Comparison of ENCODE assay signal across 15 mouse cellular contexts in the genomic region with DNA sequence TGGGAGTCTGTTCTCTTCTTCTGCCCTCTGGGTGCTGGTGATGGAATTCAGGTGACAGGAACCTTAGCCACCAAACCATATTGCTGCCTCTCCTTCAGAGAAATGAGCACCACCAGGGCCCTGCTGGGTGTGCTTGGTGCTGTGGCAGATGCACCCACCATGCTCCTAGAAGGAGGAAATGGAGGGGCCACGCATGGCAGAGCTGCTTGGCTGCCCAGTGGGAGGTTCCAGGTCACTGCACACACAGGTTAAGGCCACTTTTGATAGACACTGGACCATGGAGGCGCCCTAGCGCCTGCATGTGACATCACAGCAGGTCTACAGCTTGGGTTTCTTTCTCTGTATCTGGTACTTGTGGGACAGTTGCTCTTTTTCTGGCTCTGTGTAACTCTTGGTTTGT. TPM values are rescaled to one million over a fixed set of nuclear protein-coding genes. Genes with fewer than 3 reads are reported as not detected.
A peak's percentile ranks its signal among the peaks of the same experiment; 100 is the strongest.
DNase-seq lines count a peak whose midpoint lies in the region; ATAC-seq and TF ChIP-seq lines count a peak whose summit lies in the region.
"Had no signal": no experiment of that assay in that cellular context is flagged by ENCODE, and none has a peak within 500 bp of the region (broad histone marks: within the 10 kb centered on the region; RNA-seq: fewer than 3 reads in every experiment).

No protein-coding gene starts in this region.

- H3K36me3 ChIP-seq in kidney, embryonic 14.5 days (ENCODE audit: control insufficient read depth, insufficient read depth, low read length) = peaks cover 16% of the 10 kb centered on the region; the same call in 1 of the 2 replicates
- 0 out of 2 replicates have a peak, but pooled peaks cover 3% of the 10 kb centered on the region for H3K36me3 ChIP-seq in thymus, adult 2 months (ENCODE audit: control insufficient read depth, insufficient read depth, low read length)
- H3K36me3 ChIP-seq in liver, embryonic 12.5 days = peaks cover 30% of the 10 kb centered on the region

- H3K27ac ChIP-seq in kidney, embryonic 14.5 days (ENCODE audit: low read depth, low read length) = no peak overlapping the region
- H3K27ac ChIP-seq in thymus, adult 2 months (ENCODE audit: control insufficient read depth, insufficient read depth, low read length) = no peak overlapping the region
- H3K27ac ChIP-seq in liver, embryonic 12.5 days = peak overlapping the region; percentile 63
- H3K27ac ChIP-seq: hindbrain, embryonic 13.5 days; limb, embryonic 12.5 days had no signal

- no peaks in the 10 kb centered on the region for H3K9me3 ChIP-seq in kidney, embryonic 14.5 days (ENCODE audit: control insufficient read depth, low read length)
- no peaks in the 10 kb centered on the region for H3K9me3 ChIP-seq in liver, embryonic 12.5 days (replicated peaks)
- H3K9me3 ChIP-seq: hindbrain, embryonic 13.5 days; limb, embryonic 12.5 days; midbrain, embryonic 13.5 days had no signal

- H3K4me2 ChIP-seq in kidney, embryonic 14.5 days (replicated peaks; ENCODE audit: low read depth, low read length) = no peak overlapping the region
- H3K4me2 ChIP-seq in liver, embryonic 12.5 days = no peak overlapping the region
- H3K4me2 ChIP-seq: hindbrain, embryonic 13.5 days; limb, embryonic 12.5 days; midbrain, embryonic 13.5 days had no signal

- no peak for TF ChIP-seq POLR2A in thymus, adult 2 months (IDR thresholded peaks at IDR 0.05; ENCODE audit: control insufficient read depth, extremely low read depth, insufficient read depth, low read length, poor library complexity)

- ATAC-seq in kidney, embryonic 14.5 days (ENCODE audit: low FRiP score, low TSS enrichment) = peak; percentile 46
- ATAC-seq in liver, embryonic 12.5 days = no peak
- no peak for ATAC-seq in granulocyte monocyte progenitor cell, adult 5-6 weeks (replicated peaks; ENCODE audit: poor library complexity, severe bottlenecking)
- ATAC-seq: forebrain, postnatal 0 days had no signal

- H3K4me3 ChIP-seq in kidney, embryonic 14.5 days (ENCODE audit: low read length) = no peak overlapping the region
- no peak overlapping the region for H3K4me3 ChIP-seq in thymus, adult 2 months (ENCODE audit: control insufficient read depth, insufficient read depth, low read length)
- no peak overlapping the region for H3K4me3 ChIP-seq in liver, embryonic 12.5 days
- H3K4me3 ChIP-seq: hindbrain, embryonic 13.5 days; limb, embryonic 12.5 days; midbrain, embryonic 13.5 days had no signal

- WGBS in kidney, embryonic 14.5 days = 34% methylated on average over 3 of the region's 3 CpGs
- 80% methylated on average over 3 of the region's 3 CpGs for WGBS in thymus, adult 2 months
- WGBS in liver, embryonic 12.5 days (ENCODE audit: insufficient replicate concordance) = 57% methylated on average over 3 of the region's 3 CpGs

- no peaks in the 10 kb centered on the region for H3K27me3 ChIP-seq in kidney, embryonic 14.5 days (ENCODE audit: control insufficient read depth, insufficient read depth, low read length)
- H3K27me3 ChIP-seq in thymus, adult 2 months (ENCODE audit: control insufficient read depth, insufficient read depth, low read length) = no peaks in the 10 kb centered on the region
- no peaks in the 10 kb centered on the region for H3K27me3 ChIP-seq in liver, embryonic 12.5 days (replicated peaks)
- H3K27me3 ChIP-seq: hindbrain, embryonic 13.5 days; limb, embryonic 12.5 days; midbrain, embryonic 13.5 days had no signal

- no peak for DNase-seq in kidney, adult 8-10 months
- DNase-seq in thymus, postnatal 0 days (ENCODE audit: low spot score) = peak; percentile 17
- no peak for DNase-seq in thymus, adult 2 months
- DNase-seq in adrenal gland, postnatal 14 days = no peak
- DNase-seq: cerebellum, adult 8-10 months; forebrain, postnatal 0 days; gastrocnemius, postnatal 14 days; lung, postnatal 4 days; right cerebral cortex, postnatal 4 days had no signal

- peaks cover 45% of the 10 kb centered on the region for H3K4me1 ChIP-seq in kidney, embryonic 14.5 days (ENCODE audit: control insufficient read depth, insufficient read depth, low read length)
- H3K4me1 ChIP-seq in thymus, adult 2 months (replicated peaks; ENCODE audit: control insufficient read depth, insufficient read depth, low read length) = peaks cover 10% of the 10 kb centered on the region
- H3K4me1 ChIP-seq in liver, embryonic 12.5 days = peaks cover 65% of the 10 kb centered on the region

- H3K9ac ChIP-seq in kidney, embryonic 14.5 days (ENCODE audit: low read depth, low read length) = no peak overlapping the region
- no peak overlapping the region; the same call in 1 of the 2 replicates for H3K9ac ChIP-seq in liver, embryonic 12.5 days
- H3K9ac ChIP-seq: forebrain, postnatal 0 days; hindbrain, embryonic 13.5 days; limb, embryonic 12.5 days; midbrain, embryonic 13.5 days had no signal

- TF ChIP-seq CTCF in thymus, adult 2 months (IDR thresholded peaks at IDR 0.05; ENCODE audit: borderline replicate concordance, control insufficient read depth, extremely low read depth, insufficient read depth, low read length, poor library complexity) = no peak

RNA-seq across cellular contexts. Expression of gene Foxk1, which starts 15.8 kb away (rescaled TPM):
- 4.4 and 6.5 TPM in 2 replicates for polyA plus RNA-seq in kidney, embryonic 14.5 days (2014; fragmentation: Nextera tagmentation; extraction: Ambion mirVana)
- polyA plus RNA-seq in thymus, postnatal 0 days (2015; fragmentation: Nextera tagmentation; extraction: Ambion mirVana) = 2.9 and 5.1 TPM in 2 replicates
- polyA plus RNA-seq in thymus, adult 2 months (2012; rRNA removed) = 27.9 and 33.7 TPM in 2 replicates
- polyA plus RNA-seq in liver, embryonic 12.5 days (2016; fragmentation: Nextera tagmentation; extraction: Ambion mirVana) = 3.1 and 4.1 TPM in 2 replicates
- total RNA-seq in granulocyte monocyte progenitor cell, adult 5-6 weeks (2014; fragmentation: Nextera tagmentation) = 18.2 and 19.0 TPM in 2 replicates
- 6.1 TPM in 2 replicates for total RNA-seq in granulocyte monocyte progenitor cell, adult 5-6 weeks (2017)
- total RNA-seq in adrenal gland, postnatal 14 days (2021) = 20.2 and 26.4 TPM in 2 replicates

RNA-seq across cellular contexts. Expression of gene Ap5z1, which starts 46.6 kb away (rescaled TPM):
- polyA plus RNA-seq in kidney, embryonic 14.5 days (2014; fragmentation: Nextera tagmentation; extraction: Ambion mirVana) = 7.2 and 10.1 TPM in 2 replicates
- 8.1 and 9.3 TPM in 2 replicates for polyA plus RNA-seq in thymus, postnatal 0 days (2015; fragmentation: Nextera tagmentation; extraction: Ambion mirVana)
- 75.2 and 87.1 TPM in 2 replicates for polyA plus RNA-seq in thymus, adult 2 months (2012; rRNA removed)
- 6.8 and 7.4 TPM in 2 replicates for polyA plus RNA-seq in liver, embryonic 12.5 days (2016; fragmentation: Nextera tagmentation; extraction: Ambion mirVana)
- 18.2 and 23.9 TPM in 2 replicates for total RNA-seq in granulocyte monocyte progenitor cell, adult 5-6 weeks (2014; fragmentation: Nextera tagmentation)
- 5.7 and 6.3 TPM in 2 replicates for total RNA-seq in granulocyte monocyte progenitor cell, adult 5-6 weeks (2017)
- 12.5 and 15.7 TPM in 2 replicates for total RNA-seq in adrenal gland, postnatal 14 days (2021)
